Mouse (Mus musculus) embryonic fibroblast, embryonic 13.5 days (primary cell): ENCODE measurements at regions not wholly inside any gene's neighbourhood (a gene's known extent, or its start where the extent isn't known, plus 50 kb on each side); places are given as distances from the start of the nearest gene placed in this dataset.

Source experiments
- H3K27ac ChIP-seq: 2 replicates; pipeline ENCODE4 v1.5.1; 2012; ENCODE audit warnings: low read length, control low read depth, inconsistent platforms; ENCODE audit not compliant: insufficient read depth
- H3K4me1 ChIP-seq: 2 replicates; pipeline ENCODE4 v1.6.1; 2011; ENCODE audit warnings: low read length; ENCODE audit not compliant: control insufficient read depth, insufficient read depth
- H3K4me3 ChIP-seq: 2 replicates; pipeline ENCODE4 v1.5.1; 2011; ENCODE audit warnings: mild to moderate bottlenecking, control low read depth, low read length; ENCODE audit not compliant: insufficient read depth
- CTCF ChIP-seq: IDR thresholded peaks from 2 replicates; pipeline ENCODE4 v1.5.1; 2011; ENCODE audit warnings: mild to moderate bottlenecking, control low read depth, low read length, moderate library complexity, borderline replicate concordance; ENCODE audit not compliant: insufficient read depth
- POLR2A ChIP-seq: IDR thresholded peaks from 2 replicates; pipeline ENCODE4 v1.6.1; 2011; ENCODE audit warnings: low read depth, mild to moderate bottlenecking, control low read depth, low read length, moderate library complexity

- TF ChIP-seq POLR2A (no peak), CTCF (no peak)
- H3K4me3 ChIP-seq, result no peak overlapping the region
- no peaks in the 10 kb centered on the region for H3K4me1 ChIP-seq
- no peak overlapping the region for H3K27ac ChIP-seq
Measured at GRCm38 (mm10) chr1:120801248-120801979, 199.2 kb downstream of the En1 start.

DNA sequence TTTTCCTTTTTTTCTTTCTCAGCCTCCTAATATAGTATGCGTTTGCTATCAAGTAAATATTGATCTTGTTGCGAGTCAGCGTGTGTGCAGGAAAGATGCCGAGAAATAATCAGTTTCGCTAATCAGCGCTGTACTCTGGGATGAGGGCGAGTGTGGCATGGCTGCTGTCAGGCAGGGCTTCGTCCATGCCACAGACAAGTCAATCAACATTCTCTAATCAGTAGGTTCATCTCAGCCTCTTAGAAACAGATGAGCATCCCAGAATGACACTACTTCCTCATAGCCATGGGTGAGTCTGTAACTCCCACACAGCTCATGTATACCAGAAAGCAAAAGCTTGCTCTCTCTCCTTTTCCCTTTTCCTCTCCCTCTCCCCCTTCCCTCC lies 199.8 kb downstream of the En1 start:
- H3K4me1 ChIP-seq, result no peaks in the 10 kb centered on the region
- H3K4me3 ChIP-seq, result no peak overlapping the region
- no peak overlapping the region for H3K27ac ChIP-seq
- no peak for TF ChIP-seq CTCF
- no peak for TF ChIP-seq POLR2A

DNA sequence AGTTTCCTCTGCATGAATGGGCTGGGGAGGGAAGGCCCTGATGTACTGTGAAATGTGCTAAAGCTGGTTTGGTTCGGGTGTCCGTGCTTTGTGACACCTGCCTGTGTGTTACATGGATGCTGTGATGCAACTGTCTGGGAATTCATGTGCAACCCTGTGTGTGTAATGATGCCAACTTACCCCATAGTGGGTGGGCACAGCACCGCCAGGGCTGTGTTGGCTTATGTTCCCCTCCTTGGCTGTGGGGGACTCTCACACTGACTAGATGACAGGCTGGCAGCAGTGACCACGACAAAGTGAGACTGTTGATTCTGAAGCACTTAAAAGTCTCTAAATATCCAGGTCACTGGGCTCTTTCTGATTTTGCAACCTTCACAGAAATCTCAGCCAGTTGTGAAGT lies 212.2 kb downstream of the En1 start:
- Histone ChIP-seq H3K27ac (no peak overlapping the region), H3K4me1 (no peaks in the 10 kb centered on the region), H3K4me3 (no peak overlapping the region)
- no peak for TF ChIP-seq POLR2A

GRCm38 (mm10) chr1:120816237-120816820 lies 214.1 kb downstream of the En1 start:
- H3K4me3 ChIP-seq, result no peak overlapping the region
- TF ChIP-seq CTCF, result no peak
- no peak for TF ChIP-seq POLR2A
- no peak overlapping the region for H3K27ac ChIP-seq
- no peaks in the 10 kb centered on the region for H3K4me1 ChIP-seq

GRCm38 (mm10) chr1:120817563-120817962 lies 215.3 kb downstream of the En1 start:
- no peak for TF ChIP-seq POLR2A

DNA sequence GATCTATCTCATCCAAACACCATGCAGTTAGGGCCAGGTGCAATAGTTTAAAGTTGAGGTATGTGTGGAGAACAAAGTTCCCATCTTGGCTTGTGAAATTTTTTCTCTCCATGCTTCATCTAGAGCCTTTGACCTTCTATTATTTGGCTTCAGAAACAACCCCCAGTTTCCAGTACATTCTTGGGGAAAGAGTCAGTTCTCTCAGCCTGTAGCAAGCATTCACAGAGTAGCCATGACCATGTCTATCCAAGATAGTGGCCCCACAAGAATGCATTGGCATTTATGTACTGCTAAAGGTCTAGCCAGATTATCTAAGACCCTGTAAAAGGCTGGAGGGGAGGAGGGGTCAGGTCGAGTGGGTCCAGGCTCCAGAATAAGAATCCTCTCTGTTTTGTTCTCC lies 229.8 kb downstream of the En1 start:
- Histone ChIP-seq H3K4me1 (no peaks in the 10 kb centered on the region), H3K4me3 (no peak overlapping the region), H3K27ac (no peak overlapping the region)
- TF ChIP-seq POLR2A (no peak), CTCF (no peak)

More at GRCm38 (mm10) chr1:120817563-120817962, 215.3 kb downstream of the En1 start:
- Histone ChIP-seq H3K4me3 (no peak overlapping the region), H3K27ac (no peak overlapping the region), H3K4me1 (no peaks in the 10 kb centered on the region)

DNA sequence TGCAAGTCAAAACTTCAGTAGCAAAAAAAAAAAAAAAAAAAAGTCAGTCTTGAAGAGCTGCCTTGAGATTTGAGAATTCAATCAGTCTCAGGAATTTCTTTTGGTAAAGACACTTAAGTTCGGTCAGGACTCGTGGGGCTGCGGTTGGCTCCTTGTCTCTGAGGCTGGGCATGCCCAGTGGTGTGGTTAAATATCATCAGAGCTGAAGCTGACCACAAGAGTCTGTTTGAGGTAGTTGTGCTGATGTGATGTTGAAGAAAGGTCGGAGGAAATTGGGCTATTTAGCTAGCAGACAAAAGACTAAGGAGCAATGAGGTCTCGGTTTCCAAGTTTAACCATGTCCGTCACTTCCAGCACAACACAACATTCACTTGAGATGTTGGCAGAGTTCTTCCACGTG lies 240.4 kb downstream of the En1 start:
- no peaks in the 10 kb centered on the region for H3K4me1 ChIP-seq
- H3K27ac ChIP-seq, result no peak overlapping the region
- no peak overlapping the region for H3K4me3 ChIP-seq
- TF ChIP-seq POLR2A, result no peak
- TF ChIP-seq CTCF, result no peak

GRCm38 (mm10) chr1:120846146-120846545 lies 243.9 kb downstream of the En1 start:
- Histone ChIP-seq H3K27ac (no peak overlapping the region), H3K4me3 (no peak overlapping the region), H3K4me1 (no peaks in the 10 kb centered on the region)
- TF ChIP-seq POLR2A, result no peak
- TF ChIP-seq CTCF, result no peak

DNA sequence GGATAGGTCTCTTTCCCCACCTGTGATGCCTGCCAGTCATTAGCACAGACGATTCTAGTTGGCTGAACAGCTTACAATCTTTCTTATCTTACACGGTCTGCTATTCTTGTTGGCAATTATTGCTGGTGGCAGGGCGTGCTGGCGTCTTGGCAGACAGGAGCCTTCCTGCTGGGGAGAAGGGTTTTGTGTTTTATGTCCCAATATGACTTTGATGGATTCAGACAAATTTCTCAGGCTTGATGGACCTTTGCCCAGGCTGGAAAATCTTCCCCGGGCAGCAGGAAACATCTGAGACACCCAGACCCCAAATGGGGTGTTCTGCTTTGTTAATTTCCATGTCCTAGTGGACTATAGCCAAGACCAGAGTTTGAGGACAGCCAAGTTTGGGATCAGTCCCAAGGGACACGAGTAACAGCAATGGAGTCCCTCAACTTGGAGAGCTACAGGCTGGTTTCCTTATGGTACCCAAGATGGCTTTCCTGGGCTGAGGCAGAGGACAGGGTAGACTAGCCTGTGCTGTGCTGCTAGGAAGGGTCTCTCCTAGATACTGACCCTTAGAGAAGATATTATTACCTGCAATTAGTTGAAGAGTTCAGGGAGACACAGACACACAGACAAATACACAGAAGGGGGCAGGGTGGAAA lies 249.8 kb downstream of the En1 start:
- H3K4me1 ChIP-seq, result no peaks in the 10 kb centered on the region
- TF ChIP-seq POLR2A (no peak), CTCF (no peak)
- H3K27ac ChIP-seq, result no peak overlapping the region
- H3K4me3 ChIP-seq, result no peak overlapping the region

- Histone ChIP-seq H3K4me3 (no peak overlapping the region), H3K27ac (no peak overlapping the region), H3K4me1 (no peaks in the 10 kb centered on the region)
- TF ChIP-seq POLR2A, result no peak
- TF ChIP-seq CTCF, result no peak
Measured at GRCm38 (mm10) chr1:120857566-120857965, 255.3 kb downstream of the En1 start.

GRCm38 (mm10) chr1:120859546-120859945 lies 257.3 kb downstream of the En1 start:
- Histone ChIP-seq H3K4me1 (no peaks in the 10 kb centered on the region), H3K27ac (no peak overlapping the region), H3K4me3 (no peak overlapping the region)
- TF ChIP-seq CTCF (no peak), POLR2A (no peak)
